22 mouse cellular contexts compared by ENCODE assay signal in the genomic region with DNA sequence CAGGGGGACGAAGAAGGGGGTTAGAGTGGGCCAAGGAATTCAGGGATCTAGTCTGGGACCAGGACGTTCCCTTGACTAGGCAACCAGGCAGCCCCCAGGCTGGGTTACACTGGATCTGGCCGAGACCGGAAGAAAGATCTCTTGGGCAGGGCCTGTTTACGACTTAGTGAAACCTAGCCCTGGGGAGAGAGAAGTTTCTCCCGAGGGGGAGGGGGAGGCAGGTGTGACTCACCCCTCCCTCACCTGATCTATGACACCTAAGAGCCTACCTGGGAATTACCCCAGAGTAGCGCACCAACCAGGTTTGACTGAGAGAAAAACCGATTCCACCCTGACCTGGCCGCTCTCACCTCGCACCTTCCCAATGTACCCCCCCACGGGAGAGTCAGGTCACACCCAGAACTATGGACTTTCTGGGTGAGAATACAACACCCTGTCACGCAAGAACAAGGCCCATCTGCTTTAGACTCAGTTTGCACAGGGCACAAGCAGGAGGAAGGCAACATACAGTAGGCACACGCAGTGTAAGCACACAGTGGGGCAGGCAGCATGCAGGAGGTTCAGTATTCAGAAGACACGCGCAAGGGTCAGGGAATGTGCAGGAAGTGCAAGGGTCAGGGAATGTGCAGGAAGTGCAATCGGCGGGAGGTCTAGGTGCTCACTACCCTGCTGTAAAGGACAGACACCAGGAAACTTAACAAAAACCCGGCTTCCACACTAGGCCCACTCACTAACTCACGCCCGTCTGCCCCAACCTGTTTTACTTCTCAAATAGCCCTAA. TPM values are rescaled to one million over a fixed set of nuclear protein-coding genes. Genes with fewer than 3 reads are reported as not detected.
DNase-seq lines count a peak whose midpoint lies in the region; ATAC-seq and TF ChIP-seq lines count a peak whose summit lies in the region.
"Had no signal": no experiment of that assay in that cellular context is flagged by ENCODE, and none has a peak within 500 bp of the region (broad histone marks: within the 10 kb centered on the region; RNA-seq: fewer than 3 reads in every experiment).

No protein-coding gene starts in this region.

- TF ChIP-seq CTCF in kidney, postnatal 0 days (IDR thresholded peaks at IDR 0.05; ENCODE audit: low read depth) = no peak
- TF ChIP-seq CTCF in E14TG2a.4 (conservative IDR thresholded peaks at IDR 0.05; ENCODE audit: low read length) (no peak), MEL (IDR thresholded peaks at IDR 0.05 in 2 of 3, conservative IDR thresholded peaks at IDR 0.05 in 1 of 3; ENCODE audit: control insufficient read depth in 1 of 3, insufficient read depth in 1 of 3, low read depth in 2 of 3, low read length in 3 of 3, poor library complexity in 1 of 3, severe bottlenecking in 1 of 3) (no peak)

- WGBS in kidney, postnatal 0 days = 52% methylated on average over 20 of the region's 20 CpGs
- 64% methylated on average over 20 of the region's 20 CpGs for WGBS in intestine, embryonic 14.5 days
- WGBS in midbrain, embryonic 16.5 days = 79% methylated on average over 20 of the region's 20 CpGs

- H3K27me3 ChIP-seq in kidney, postnatal 0 days (ENCODE audit: insufficient read depth, low read length) = no peaks in the 10 kb centered on the region
- H3K27me3 ChIP-seq in E14TG2a.4 (ENCODE audit: insufficient read depth, low read length) (no peaks in the 10 kb centered on the region), MEL (ENCODE audit: control insufficient read depth in 1 of 2, insufficient read depth in 2 of 2, low read length in 2 of 2) (no peaks in the 10 kb centered on the region; a peak in 1 of 4 replicates)
- H3K27me3 ChIP-seq in intestine, embryonic 14.5 days (replicated peaks; ENCODE audit: control insufficient read depth, insufficient read depth, low read length) = no peaks in the 10 kb centered on the region
- no peaks in the 10 kb centered on the region for H3K27me3 ChIP-seq in midbrain, embryonic 16.5 days (ENCODE audit: control insufficient read depth, insufficient read depth, low read depth, low read length)

- H3K79me2 ChIP-seq in MEL (ENCODE audit: control insufficient read depth, insufficient read depth, low read length, poor library complexity) = no peaks in the 10 kb centered on the region

- TF ChIP-seq EP300 in MEL (IDR thresholded peaks at IDR 0.05; ENCODE audit: low read depth in 1 of 2, low read length in 2 of 2) = no peak

- H3K36me3 ChIP-seq in kidney, postnatal 0 days (ENCODE audit: insufficient read depth, low read length) = no peaks in the 10 kb centered on the region
- H3K36me3 ChIP-seq in E14TG2a.4 (ENCODE audit: insufficient read depth, low read length) (no peaks in the 10 kb centered on the region), MEL (ENCODE audit: control insufficient read depth in 1 of 2, insufficient read depth in 2 of 2, low read length in 2 of 2) (peaks cover 0 to 5% of the 10 kb centered on the region in 2 experiments; a peak in 2 of 4 replicates)
- no peaks in the 10 kb centered on the region for H3K36me3 ChIP-seq in intestine, embryonic 14.5 days (ENCODE audit: control insufficient read depth, insufficient read depth, low read length)
- no peaks in the 10 kb centered on the region for H3K36me3 ChIP-seq in midbrain, embryonic 16.5 days (ENCODE audit: control insufficient read depth, insufficient read depth, low read length)
- H3K36me3 ChIP-seq: forebrain, embryonic 12.5 days; heart, embryonic 10.5 days; limb, embryonic 13.5 days had no signal

- no peak for TF ChIP-seq POLR2A in MEL (IDR thresholded peaks at IDR 0.05; ENCODE audit: control insufficient read depth in 1 of 2, insufficient read depth in 1 of 2, low read depth in 1 of 2, low read length in 2 of 2, poor library complexity in 1 of 2)

- peak; percentile 9; the same call in 1 of the 2 replicates for ATAC-seq in kidney, postnatal 0 days (replicated peaks; ENCODE audit: low FRiP score, low read depth)
- ATAC-seq in intestine, embryonic 14.5 days (replicated peaks; ENCODE audit: low FRiP score, low TSS enrichment, low read depth) = peak; percentile 52
- ATAC-seq in midbrain, embryonic 16.5 days = no peak

- H3K4me3 ChIP-seq in kidney, postnatal 0 days (replicated peaks; ENCODE audit: low read depth, low read length) = no peak overlapping the region
- H3K4me3 ChIP-seq in E14TG2a.4 (replicated peaks; ENCODE audit: low read length) = peak overlapping the region; percentile 60
- no peak overlapping the region for H3K4me3 ChIP-seq in MEL (ENCODE audit: control insufficient read depth in 1 of 2, insufficient read depth in 1 of 2, low read depth in 2 of 2, low read length in 2 of 2)
- H3K4me3 ChIP-seq in intestine, embryonic 14.5 days (ENCODE audit: low read depth, low read length) = no peak overlapping the region
- no peak overlapping the region for H3K4me3 ChIP-seq in midbrain, embryonic 16.5 days (ENCODE audit: low read depth, low read length)
- H3K4me3 ChIP-seq: forebrain, embryonic 12.5 days had no signal

- DNase-seq in kidney, postnatal 0 days (ENCODE audit: low spot score) = no peak
- DNase-seq in kidney, postnatal 10 days = no peak
- no peak for DNase-seq in MEL (ENCODE audit: low read depth, low spot score)
- DNase-seq in intestine, embryonic 14.5 days (ENCODE audit: low spot score) = no peak
- DNase-seq in layer of hippocampus, postnatal 10 days (ENCODE audit: low spot score in 2 of 2) = no peak
- DNase-seq in thymus, postnatal 36 days = no peak
- DNase-seq: adrenal gland, postnatal 10 days; gastrocnemius, postnatal 36 days; layer of hippocampus, adult 9-11 months had no signal

- H3K27ac ChIP-seq in kidney, postnatal 0 days = peak overlapping the region; percentile 63
- H3K27ac ChIP-seq in MEL (ENCODE audit: control insufficient read depth, low read depth, low read length) = no peak overlapping the region
- peak overlapping the region; percentile 90 for H3K27ac ChIP-seq in intestine, embryonic 14.5 days (ENCODE audit: low read depth)
- no peak overlapping the region for H3K27ac ChIP-seq in midbrain, embryonic 16.5 days (ENCODE audit: low read length)
- H3K27ac ChIP-seq: forebrain, embryonic 12.5 days; heart, embryonic 10.5 days; limb, embryonic 13.5 days; liver, embryonic 14.5 days had no signal

- H3K4me2 ChIP-seq in kidney, postnatal 0 days (ENCODE audit: low read length) = no peak overlapping the region
- H3K4me2 ChIP-seq in intestine, embryonic 14.5 days (ENCODE audit: low read length) = no peak overlapping the region
- H3K4me2 ChIP-seq in midbrain, embryonic 16.5 days (ENCODE audit: low read length) = no peak overlapping the region

- TF ChIP-seq RAD21 in MEL (IDR thresholded peaks at IDR 0.05; ENCODE audit: low read depth, low read length) = no peak

- no peak overlapping the region for H3K9ac ChIP-seq in kidney, postnatal 0 days (ENCODE audit: low read depth, low read length)
- no peak overlapping the region for H3K9ac ChIP-seq in MEL (ENCODE audit: control insufficient read depth, low read depth, low read length, poor library complexity, severe bottlenecking)
- peak overlapping the region; percentile 13; the same call in 1 of the 2 replicates for H3K9ac ChIP-seq in intestine, embryonic 14.5 days (ENCODE audit: low read length)
- H3K9ac ChIP-seq in midbrain, embryonic 16.5 days (ENCODE audit: low read depth, low read length) = no peak overlapping the region
- H3K9ac ChIP-seq: forebrain, embryonic 12.5 days; limb, embryonic 13.5 days; liver, embryonic 14.5 days had no signal

- H3K4me1 ChIP-seq in kidney, postnatal 0 days (replicated peaks; ENCODE audit: insufficient read depth, low read length) = 0 out of 2 replicates have a peak, but pooled peaks cover 3% of the 10 kb centered on the region
- H3K4me1 ChIP-seq in E14TG2a.4 (replicated peaks; ENCODE audit: low read depth, low read length) (peaks cover 82% of the 10 kb centered on the region), MEL (ENCODE audit: control insufficient read depth in 1 of 2, insufficient read depth in 2 of 2, low read length in 2 of 2) (peaks cover 0 to 5% of the 10 kb centered on the region in 2 experiments; a peak in 3 of 4 replicates)
- peaks cover 4% of the 10 kb centered on the region; the same call in 1 of the 2 replicates for H3K4me1 ChIP-seq in intestine, embryonic 14.5 days (replicated peaks; ENCODE audit: control insufficient read depth, insufficient read depth, low read length)
- peaks cover 8% of the 10 kb centered on the region; the same call in 1 of the 2 replicates for H3K4me1 ChIP-seq in midbrain, embryonic 16.5 days (ENCODE audit: control insufficient read depth, insufficient read depth, low read length)

- H3K9me3 ChIP-seq in kidney, postnatal 0 days (replicated peaks; ENCODE audit: low read length) = no peaks in the 10 kb centered on the region
- H3K9me3 ChIP-seq in E14TG2a.4 (ENCODE audit: low read length) = no peaks in the 10 kb centered on the region
- H3K9me3 ChIP-seq in MEL (replicated peaks; ENCODE audit: insufficient read depth, low read length) = no peaks in the 10 kb centered on the region
- no peaks in the 10 kb centered on the region for H3K9me3 ChIP-seq in intestine, embryonic 14.5 days (ENCODE audit: control insufficient read depth, low read length)
- H3K9me3 ChIP-seq in midbrain, embryonic 16.5 days (replicated peaks; ENCODE audit: control insufficient read depth, low read length, poor library complexity, severe bottlenecking) = no peaks in the 10 kb centered on the region
- H3K9me3 ChIP-seq: forebrain, embryonic 12.5 days; heart, embryonic 10.5 days; limb, embryonic 13.5 days had no signal

RNA-seq across cellular contexts. Expression of gene Cldn3, which starts 18.7 kb away (rescaled TPM):
- 72.4 and 72.9 TPM in 2 replicates for polyA plus RNA-seq in kidney, postnatal 0 days (2015; fragmentation: Nextera tagmentation; extraction: Ambion mirVana)
- not detected in 2 replicates for total RNA-seq in MEL (2012; rRNA removed)
- polyA plus RNA-seq in MEL (2012; ENCODE audit: insufficient read depth in 1 of 2, insufficient read length in 2 of 2, low read depth in 1 of 2, low replicate concordance in 2 of 2, missing spikeins in 1 of 2) = 1 to 10 TPM in 1 of 2 experiments, not detected in 1; 1.1 TPM
- 113 and 143 TPM in 2 replicates for polyA plus RNA-seq in intestine, embryonic 14.5 days (2014; fragmentation: Nextera tagmentation; extraction: Ambion mirVana)
- total RNA-seq in layer of hippocampus, postnatal 10 days (2021) = 1 to 10 TPM; 3.5 to 5.2 TPM
- polyA plus RNA-seq in midbrain, embryonic 16.5 days (2015; fragmentation: Nextera tagmentation; extraction: Ambion mirVana) = 2.2 and 2.6 TPM in 2 replicates
- total RNA-seq: common myeloid progenitor, adult 5-6 weeks; gastrocnemius, postnatal 36 days; heart, postnatal 25 days had no signal

RNA-seq across cellular contexts. Expression of gene Cldn4, which starts 20.6 kb away (rescaled TPM):
- 55.7 and 59.1 TPM in 2 replicates for polyA plus RNA-seq in kidney, postnatal 0 days (2015; fragmentation: Nextera tagmentation; extraction: Ambion mirVana)
- 0.08 TPM in 1 of 2 replicates, not detected in the other for total RNA-seq in MEL (2012; rRNA removed)
- polyA plus RNA-seq in MEL (2012; ENCODE audit: insufficient read depth in 1 of 2, insufficient read length in 2 of 2, low read depth in 1 of 2, low replicate concordance in 2 of 2, missing spikeins in 1 of 2) = under 1 TPM in 1 of 2 experiments, not detected in 1; 0.04 TPM
- 78.1 and 78.3 TPM in 2 replicates for polyA plus RNA-seq in intestine, embryonic 14.5 days (2014; fragmentation: Nextera tagmentation; extraction: Ambion mirVana)
- not detected for total RNA-seq in layer of hippocampus, postnatal 10 days (2021)
- not detected in 2 replicates for polyA plus RNA-seq in midbrain, embryonic 16.5 days (2015; fragmentation: Nextera tagmentation; extraction: Ambion mirVana)
- total RNA-seq: common myeloid progenitor, adult 5-6 weeks; gastrocnemius, postnatal 36 days; heart, postnatal 25 days; left cerebral cortex, postnatal 10 days had no signal
- polyA plus RNA-seq: hindbrain, embryonic 16.5 days; midbrain, postnatal 0 days had no signal

RNA-seq across cellular contexts. Expression of gene Mettl27, which starts 35.2 kb away (rescaled TPM):
- polyA plus RNA-seq in kidney, postnatal 0 days (2015; fragmentation: Nextera tagmentation; extraction: Ambion mirVana) = 41.5 and 43.4 TPM in 2 replicates
- total RNA-seq in MEL (2012; rRNA removed) = 0.75 and 0.96 TPM in 2 replicates
- polyA plus RNA-seq in MEL (2012; ENCODE audit: insufficient read depth in 1 of 2, insufficient read length in 2 of 2, low read depth in 1 of 2, low replicate concordance in 2 of 2, missing spikeins in 1 of 2) = 1 to 10 TPM in 1 of 2 experiments, not detected in 1; 3.1 TPM
- polyA plus RNA-seq in intestine, embryonic 14.5 days (2014; fragmentation: Nextera tagmentation; extraction: Ambion mirVana) = 22.7 and 24.6 TPM in 2 replicates
- total RNA-seq in layer of hippocampus, postnatal 10 days (2021) = 10 to 100 TPM in 1 of 2 experiments, 1 to 10 TPM in 1; 9.3 to 10.8 TPM
- polyA plus RNA-seq in midbrain, embryonic 16.5 days (2015; fragmentation: Nextera tagmentation; extraction: Ambion mirVana) = 6.4 and 6.6 TPM in 2 replicates

RNA-seq across cellular contexts. Expression of gene Abhd11, which starts 41.6 kb away (rescaled TPM):
- 93.7 and 94.5 TPM in 2 replicates for polyA plus RNA-seq in kidney, postnatal 0 days (2015; fragmentation: Nextera tagmentation; extraction: Ambion mirVana)
- 43.0 and 55.9 TPM in 2 replicates for total RNA-seq in MEL (2012; rRNA removed)
- polyA plus RNA-seq in MEL (2012; ENCODE audit: insufficient read depth in 1 of 2, insufficient read length in 2 of 2, low read depth in 1 of 2, low replicate concordance in 2 of 2, missing spikeins in 1 of 2) = 10 to 100 TPM in 1 of 2 experiments, not detected in 1; 51.7 TPM
- polyA plus RNA-seq in intestine, embryonic 14.5 days (2014; fragmentation: Nextera tagmentation; extraction: Ambion mirVana) = 99.7 and 104 TPM in 2 replicates
- total RNA-seq in layer of hippocampus, postnatal 10 days (2021) = 10 to 100 TPM; 41.1 to 49.2 TPM
- polyA plus RNA-seq in midbrain, embryonic 16.5 days (2015; fragmentation: Nextera tagmentation; extraction: Ambion mirVana) = 76.5 and 81.5 TPM in 2 replicates

RNA-seq across cellular contexts. Expression of gene Cldn13, which starts 52.0 kb away (rescaled TPM):
- polyA plus RNA-seq in kidney, postnatal 0 days (2015; fragmentation: Nextera tagmentation; extraction: Ambion mirVana) = 0.14 TPM in 1 of 2 replicates, not detected in the other
- total RNA-seq in MEL (2012; rRNA removed) = 5.4 and 13.1 TPM in 2 replicates
- 1 to 10 TPM in 1 of 2 experiments, not detected in 1; 5.7 TPM for polyA plus RNA-seq in MEL (2012; ENCODE audit: insufficient read depth in 1 of 2, insufficient read length in 2 of 2, low read depth in 1 of 2, low replicate concordance in 2 of 2, missing spikeins in 1 of 2)
- polyA plus RNA-seq in intestine, embryonic 14.5 days (2014; fragmentation: Nextera tagmentation; extraction: Ambion mirVana) = 0.23 TPM in 1 of 2 replicates, not detected in the other
- total RNA-seq in layer of hippocampus, postnatal 10 days (2021) = not detected
- not detected in 2 replicates for polyA plus RNA-seq in midbrain, embryonic 16.5 days (2015; fragmentation: Nextera tagmentation; extraction: Ambion mirVana)
- total RNA-seq: gastrocnemius, postnatal 36 days; heart, postnatal 25 days; left cerebral cortex, postnatal 10 days; midbrain, postnatal 0 days had no signal
- polyA plus RNA-seq: cerebellum, adult 2 months; frontal cortex, adult 2 months; hindbrain, embryonic 16.5 days; midbrain, postnatal 0 days had no signal

Comparison
In these comparisons a context has a peak if more than half of its experiments do, and no peak if none do; other contexts are left out.
1. H3K27ac ChIP-seq: peak in kidney, postnatal 0 days (single experiment) and intestine, embryonic 14.5 days (single experiment); none in MEL (single experiment) and midbrain, embryonic 16.5 days (single experiment).
2. RNA of gene Cldn3, which starts 18.7 kb away (polyA plus RNA-seq): 113 to 143 TPM in intestine, embryonic 14.5 days and 72.4 to 72.9 TPM in kidney, postnatal 0 days; 2.2 to 2.6 TPM in midbrain, embryonic 16.5 days and 1.1 TPM in MEL; every median in the first group is over 10 times any median in the second.
3. RNA of gene Cldn4, which starts 20.6 kb away (polyA plus RNA-seq): 78.1 to 78.3 TPM in intestine, embryonic 14.5 days and 55.7 to 59.1 TPM in kidney, postnatal 0 days; 0.04 TPM in MEL and not detected in midbrain, embryonic 16.5 days; every median in the first group is over 10 times any median in the second.